Mouse (Mus musculus): Measurements from ENCODE around the gene Ckap2.

DNA sequence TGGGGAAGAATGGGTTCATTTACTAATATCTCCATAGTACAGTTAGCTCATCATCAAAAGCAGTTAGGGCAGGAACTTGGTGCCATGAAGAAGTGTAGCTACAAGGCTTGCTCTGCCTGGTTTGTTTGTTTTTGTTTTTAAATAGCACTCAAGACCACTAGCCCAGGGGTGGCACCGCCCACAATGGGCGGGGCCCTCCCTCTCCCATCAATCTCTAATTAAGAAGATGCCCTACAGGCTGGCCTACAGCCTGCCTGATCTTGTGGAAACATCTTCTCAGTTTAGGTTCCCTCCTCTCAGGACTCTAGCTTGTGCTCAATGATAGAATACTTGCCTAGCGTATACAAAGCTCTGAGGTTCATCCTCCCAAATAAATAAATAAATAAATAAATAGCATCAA lies 735 bp downstream of the Ckap2 start:
- TF ChIP-seq CTCF (conservative IDR thresholded peaks at IDR 0.05 in 1 of 2, IDR thresholded peaks at IDR 0.05 in 1 of 2; ENCODE audit: low read depth in 2 of 2, low read length in 2 of 2) (no peak), TCF12 (IDR thresholded peaks at IDR 0.05; ENCODE audit: low read depth, low read length) (no peak), POLR2A (IDR thresholded peaks at IDR 0.05; ENCODE audit: low read depth, low read length) (no peak), JUND (conservative IDR thresholded peaks at IDR 0.05; ENCODE audit: low read depth, low read length) (no peak), MXI1 (IDR thresholded peaks at IDR 0.05; ENCODE audit: low read depth, low read length) (no peak), ZMIZ1 (IDR thresholded peaks at IDR 0.05; ENCODE audit: low read depth, low read length) (no peak), TBP (conservative IDR thresholded peaks at IDR 0.05; ENCODE audit: low read depth, low read length) (no peak)
